Mouse (Mus musculus) neural tube, embryonic 13.5 days (tissue): ENCODE measurements at regions not wholly inside any gene's neighbourhood (a gene's known extent, or its start where the extent isn't known, plus 50 kb on each side); places are given as distances from the start of the nearest gene placed in this dataset.

Source experiments
- ATAC-seq: fragments of 200-750 bp; cut with Nextera tagmentation; 2 replicates; pipeline ENCODE4 v1.8.0; 2017; ENCODE audit warnings: low read depth, mild to moderate bottlenecking, moderate TSS enrichment, moderate library complexity
- H3K27ac ChIP-seq: fragments of 300-500 bp; sonication (generic); replicated peaks from 2 replicates; pipeline ENCODE4 v1.5.1; 2015; ENCODE audit warnings: moderate library complexity, mild to moderate bottlenecking, inconsistent platforms
- H3K27me3 ChIP-seq: fragments of 300-500 bp; sonication (generic); 2 replicates; pipeline ENCODE4 v1.6.1; 2015; ENCODE audit warnings: mild to moderate bottlenecking, inconsistent platforms
- H3K36me3 ChIP-seq: fragments of 300-500 bp; sonication (generic); 2 replicates; pipeline ENCODE4 v1.6.1; 2015; ENCODE audit warnings: mild to moderate bottlenecking, inconsistent platforms
- H3K4me1 ChIP-seq: fragments of 300-500 bp; sonication (generic); replicated peaks from 2 replicates; pipeline ENCODE4 v1.6.1; 2015; ENCODE audit warnings: inconsistent platforms
- H3K4me2 ChIP-seq: fragments of 300-500 bp; sonication (generic); 2 replicates; pipeline ENCODE4 v1.6.1; 2015; ENCODE audit warnings: inconsistent platforms, mild to moderate bottlenecking, moderate library complexity
- H3K4me3 ChIP-seq: fragments of 300-500 bp; sonication (generic); 2 replicates; pipeline ENCODE4 v1.5.1; 2015; ENCODE audit warnings: mild to moderate bottlenecking, inconsistent platforms
- H3K9ac ChIP-seq: fragments of 300-500 bp; sonication (generic); 2 replicates; pipeline ENCODE4 v1.6.1; 2015; ENCODE audit warnings: moderate library complexity, mild to moderate bottlenecking, inconsistent platforms
- H3K9me3 ChIP-seq: fragments of 300-500 bp; sonication (generic); 2 replicates; pipeline ENCODE4 v1.6.1; 2016; ENCODE audit warnings: inconsistent platforms
- WGBS: fragments of 180-500 bp; shearing (Covaris S2); methylation state at CpG from one replicate; pipeline ENCODE4 v1.1.7; 2015; 5-methylcytosine and 5-hydroxymethylcytosine counted together

GRCm38 (mm10) chr11:38224300-38224699 is 988.5 kb upstream of the Tenm2 start:
- WGBS, result 57% methylated on average over 3 of the region's 3 CpGs
- no peaks in the 10 kb centered on the region for H3K36me3 ChIP-seq
- H3K27me3 ChIP-seq, result no peaks in the 10 kb centered on the region
- H3K4me2 ChIP-seq, result no peak overlapping the region
- H3K27ac ChIP-seq, result no peak overlapping the region
- no peaks in the 10 kb centered on the region for H3K4me1 ChIP-seq
- H3K9me3 ChIP-seq, result no peaks in the 10 kb centered on the region
- H3K4me3 ChIP-seq, result no peak overlapping the region
- no peak for ATAC-seq
- H3K9ac ChIP-seq, result no peak overlapping the region

- Histone ChIP-seq H3K36me3 (no peaks in the 10 kb centered on the region), H3K27ac (no peak overlapping the region), H3K4me3 (no peak overlapping the region), H3K9me3 (0 out of 2 replicates have a peak, but pooled peaks cover 3% of the 10 kb centered on the region), H3K27me3 (no peaks in the 10 kb centered on the region), H3K4me2 (no peak overlapping the region), H3K9ac (no peak overlapping the region), H3K4me1 (no peaks in the 10 kb centered on the region)
- 9% methylated on average over 2 of the region's 2 CpGs for WGBS
- no peak for ATAC-seq
Measured at GRCm38 (mm10) chr11:38203347-38203746, 967.6 kb upstream of the Tenm2 start.

GRCm38 (mm10) chr11:38201136-38201741 is 965.5 kb upstream of the Tenm2 start:
- Histone ChIP-seq H3K4me2 (no peak overlapping the region), H3K27me3 (no peaks in the 10 kb centered on the region), H3K36me3 (no peaks in the 10 kb centered on the region), H3K4me3 (no peak overlapping the region), H3K4me1 (no peaks in the 10 kb centered on the region), H3K9ac (no peak overlapping the region), H3K27ac (no peak overlapping the region), H3K9me3 (0 out of 2 replicates have a peak, but pooled peaks cover 3% of the 10 kb centered on the region)
- ATAC-seq, result no peak
- WGBS, result 80% methylated on average over 3 of the region's 3 CpGs

- no peak for ATAC-seq
- WGBS, result 58% methylated on average over 5 of the region's 5 CpGs
- Histone ChIP-seq H3K27me3 (no peaks in the 10 kb centered on the region), H3K9ac (no peak overlapping the region), H3K9me3 (no peaks in the 10 kb centered on the region), H3K36me3 (no peaks in the 10 kb centered on the region), H3K4me1 (no peaks in the 10 kb centered on the region), H3K4me3 (no peak overlapping the region), H3K4me2 (no peak overlapping the region), H3K27ac (no peak overlapping the region)
Measured at GRCm38 (mm10) chr11:38193719-38194118, 958.0 kb upstream of the Tenm2 start.

- no peaks in the 10 kb centered on the region for H3K9me3 ChIP-seq
- no peaks in the 10 kb centered on the region for H3K27me3 ChIP-seq
- H3K36me3 ChIP-seq, result no peaks in the 10 kb centered on the region
- H3K9ac ChIP-seq, result no peak overlapping the region
- 65% methylated on average over 2 of the region's 2 CpGs for WGBS
- H3K27ac ChIP-seq, result no peak overlapping the region
- no peaks in the 10 kb centered on the region for H3K4me1 ChIP-seq
- no peak overlapping the region for H3K4me2 ChIP-seq
- ATAC-seq, result no peak
- H3K4me3 ChIP-seq, result no peak overlapping the region
Measured at GRCm38 (mm10) chr11:38191895-38192547, 956.3 kb upstream of the Tenm2 start.

GRCm38 (mm10) chr11:38191437-38191836 is 955.7 kb upstream of the Tenm2 start:
- no peak overlapping the region for H3K4me3 ChIP-seq
- no peaks in the 10 kb centered on the region for H3K4me1 ChIP-seq
- WGBS, result 67% methylated on average over 3 of the region's 3 CpGs
- no peak for ATAC-seq
- no peak overlapping the region for H3K27ac ChIP-seq
- no peak overlapping the region for H3K4me2 ChIP-seq
- H3K9ac ChIP-seq, result no peak overlapping the region
- H3K27me3 ChIP-seq, result no peaks in the 10 kb centered on the region
- no peaks in the 10 kb centered on the region for H3K36me3 ChIP-seq
- H3K9me3 ChIP-seq, result no peaks in the 10 kb centered on the region

- WGBS, result 46% methylated on average over 1 of the region's 1 CpGs
- H3K9ac ChIP-seq, result no peak overlapping the region
- H3K4me1 ChIP-seq, result peaks cover 5% of the 10 kb centered on the region; the same call in 1 of the 2 replicates
- no peaks in the 10 kb centered on the region for H3K27me3 ChIP-seq
- H3K27ac ChIP-seq, result no peak overlapping the region
- H3K36me3 ChIP-seq, result no peaks in the 10 kb centered on the region
- no peak overlapping the region for H3K4me3 ChIP-seq
- ATAC-seq, result no peak
- H3K9me3 ChIP-seq, result no peaks in the 10 kb centered on the region
- no peak overlapping the region for H3K4me2 ChIP-seq
Measured at GRCm38 (mm10) chr11:38170721-38171120, 935.0 kb upstream of the Tenm2 start.

GRCm38 (mm10) chr11:38158310-38158709 is 922.5 kb upstream of the Tenm2 start:
- H3K27me3 ChIP-seq, result no peaks in the 10 kb centered on the region
- H3K36me3 ChIP-seq, result no peaks in the 10 kb centered on the region
- H3K9ac ChIP-seq, result no peak overlapping the region
- H3K9me3 ChIP-seq, result no peaks in the 10 kb centered on the region
- WGBS, result 89% methylated on average over 4 of the region's 4 CpGs
- no peak overlapping the region for H3K4me2 ChIP-seq
- ATAC-seq, result no peak
- no peak overlapping the region for H3K27ac ChIP-seq
- H3K4me1 ChIP-seq, result no peaks in the 10 kb centered on the region
- no peak overlapping the region for H3K4me3 ChIP-seq

GRCm38 (mm10) chr11:38156944-38157343 is 921.2 kb upstream of the Tenm2 start:
- Histone ChIP-seq H3K4me1 (no peaks in the 10 kb centered on the region), H3K4me2 (no peak overlapping the region), H3K9ac (no peak overlapping the region), H3K27ac (no peak overlapping the region), H3K4me3 (no peak overlapping the region), H3K36me3 (no peaks in the 10 kb centered on the region), H3K27me3 (no peaks in the 10 kb centered on the region), H3K9me3 (no peaks in the 10 kb centered on the region)
- 84% methylated on average over 9 of the region's 9 CpGs for WGBS
- no peak for ATAC-seq

- WGBS, result 95% methylated on average over 2 of the region's 2 CpGs
- no peak overlapping the region for H3K4me3 ChIP-seq
- H3K9me3 ChIP-seq, result no peaks in the 10 kb centered on the region
- ATAC-seq, result no peak
- H3K27ac ChIP-seq, result no peak overlapping the region
- no peaks in the 10 kb centered on the region for H3K27me3 ChIP-seq
- H3K4me1 ChIP-seq, result no peaks in the 10 kb centered on the region
- H3K9ac ChIP-seq, result no peak overlapping the region
- H3K4me2 ChIP-seq, result no peak overlapping the region
- H3K36me3 ChIP-seq, result no peaks in the 10 kb centered on the region
Measured at GRCm38 (mm10) chr11:38155706-38156105, 919.9 kb upstream of the Tenm2 start.

GRCm38 (mm10) chr11:38143436-38143835 is 907.7 kb upstream of the Tenm2 start:
- WGBS, result 79% methylated on average over 2 of the region's 2 CpGs
- Histone ChIP-seq H3K4me2 (no peak overlapping the region), H3K9me3 (no peaks in the 10 kb centered on the region), H3K27ac (no peak overlapping the region), H3K36me3 (no peaks in the 10 kb centered on the region), H3K4me3 (no peak overlapping the region), H3K9ac (no peak overlapping the region), H3K4me1 (no peaks in the 10 kb centered on the region), H3K27me3 (no peaks in the 10 kb centered on the region)
- ATAC-seq, result no peak

GRCm38 (mm10) chr11:38128851-38129250 is 893.1 kb upstream of the Tenm2 start:
- Histone ChIP-seq H3K9me3 (no peaks in the 10 kb centered on the region), H3K4me2 (no peak overlapping the region), H3K27me3 (no peaks in the 10 kb centered on the region), H3K36me3 (no peaks in the 10 kb centered on the region), H3K4me3 (no peak overlapping the region), H3K27ac (no peak overlapping the region), H3K4me1 (no peaks in the 10 kb centered on the region), H3K9ac (no peak overlapping the region)
- no peak for ATAC-seq

- WGBS, result 83% methylated on average over 2 of the region's 2 CpGs
Measured at GRCm38 (mm10) chr11:38123789-38124330, 888.1 kb upstream of the Tenm2 start.

More at GRCm38 (mm10) chr11:38123789-38124330, 888.1 kb upstream of the Tenm2 start:
- Histone ChIP-seq H3K4me3 (no peak overlapping the region), H3K9ac (no peak overlapping the region), H3K27me3 (no peaks in the 10 kb centered on the region), H3K27ac (no peak overlapping the region), H3K36me3 (no peaks in the 10 kb centered on the region), H3K4me1 (no peaks in the 10 kb centered on the region), H3K9me3 (no peaks in the 10 kb centered on the region), H3K4me2 (no peak overlapping the region)
- ATAC-seq, result no peak
